Mouse (Mus musculus) thymus, postnatal 10 days (tissue): ENCODE measurements around the gene Ncoa6.
A peak's percentile ranks its signal among the peaks of the same experiment; 100 is the strongest.

Source experiments
- DNase-seq, 2 experiments: peaks; one replicate each; pipeline ENCODE4 v3.0.0; 2021; ENCODE audit warnings: low spot score in 2 of 2

Ncoa6 gene

DNA sequence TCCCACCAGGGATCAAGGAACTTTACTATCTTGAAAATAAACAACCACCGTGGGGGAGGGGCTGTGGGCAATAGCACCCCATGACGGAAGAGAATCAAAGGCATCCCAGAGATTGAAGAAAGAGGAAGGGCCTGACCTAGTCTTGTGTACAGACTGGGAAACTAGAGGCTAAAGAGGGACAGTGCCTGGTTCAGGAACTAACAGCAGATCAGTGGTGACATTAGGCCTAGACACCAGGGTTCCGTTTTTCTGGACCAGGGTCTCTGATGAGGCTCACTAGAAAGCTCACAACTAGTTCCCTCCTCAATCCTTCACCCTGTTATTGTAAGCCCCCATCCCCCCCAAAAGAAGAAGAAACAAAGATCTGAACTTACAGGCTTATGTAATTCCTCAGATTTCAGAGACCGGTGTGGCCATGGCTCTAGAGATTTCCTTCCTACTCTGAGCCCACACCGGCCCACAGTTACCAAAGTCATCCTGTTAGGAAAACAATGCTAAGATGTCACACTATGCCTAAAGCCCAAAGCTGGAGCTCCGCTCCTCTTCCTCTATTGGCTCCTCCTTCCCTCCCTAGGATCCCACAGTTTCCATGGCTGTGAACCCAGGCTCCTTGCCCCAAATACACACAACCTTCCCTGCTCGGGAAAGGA is 105.9 kb downstream of the Ncoa6 start:
- no peak for DNase-seq

DNA sequence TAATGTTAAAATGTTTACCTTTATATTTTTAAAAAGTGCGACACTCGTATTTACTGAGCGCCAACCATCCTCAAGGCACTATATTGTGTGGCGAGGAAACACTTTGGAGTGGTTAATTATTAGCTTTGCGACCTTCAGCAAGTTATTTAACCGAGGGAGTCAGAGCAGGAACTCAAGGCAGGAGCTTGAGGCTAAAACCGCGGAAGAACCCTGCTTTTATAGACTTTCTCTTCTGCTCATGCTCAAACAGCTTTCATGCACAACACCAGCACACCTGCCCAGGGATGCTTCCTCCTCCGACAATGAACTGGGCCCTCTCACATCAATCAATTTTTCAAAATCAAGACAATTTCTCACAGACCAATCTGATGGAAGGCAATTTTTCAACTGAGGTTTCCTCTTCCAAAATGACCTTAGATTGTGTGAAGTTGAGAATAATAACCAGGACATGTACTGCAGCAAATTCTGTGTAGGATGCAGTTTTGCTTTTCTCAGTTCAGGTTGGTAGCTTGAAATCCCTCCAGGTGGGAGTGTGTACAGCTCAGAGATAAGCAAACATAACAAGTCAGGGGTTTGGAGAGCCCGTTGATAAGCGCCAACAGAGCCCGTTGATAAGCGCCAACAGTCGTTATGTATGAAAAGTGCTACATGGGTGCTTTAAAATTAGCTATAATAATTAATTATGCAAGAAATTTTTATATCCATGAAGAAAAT is 115.9 kb downstream of the Ncoa6 start:
- DNase-seq, result peak in 1 of 2 experiments; percentile 11

DNA sequence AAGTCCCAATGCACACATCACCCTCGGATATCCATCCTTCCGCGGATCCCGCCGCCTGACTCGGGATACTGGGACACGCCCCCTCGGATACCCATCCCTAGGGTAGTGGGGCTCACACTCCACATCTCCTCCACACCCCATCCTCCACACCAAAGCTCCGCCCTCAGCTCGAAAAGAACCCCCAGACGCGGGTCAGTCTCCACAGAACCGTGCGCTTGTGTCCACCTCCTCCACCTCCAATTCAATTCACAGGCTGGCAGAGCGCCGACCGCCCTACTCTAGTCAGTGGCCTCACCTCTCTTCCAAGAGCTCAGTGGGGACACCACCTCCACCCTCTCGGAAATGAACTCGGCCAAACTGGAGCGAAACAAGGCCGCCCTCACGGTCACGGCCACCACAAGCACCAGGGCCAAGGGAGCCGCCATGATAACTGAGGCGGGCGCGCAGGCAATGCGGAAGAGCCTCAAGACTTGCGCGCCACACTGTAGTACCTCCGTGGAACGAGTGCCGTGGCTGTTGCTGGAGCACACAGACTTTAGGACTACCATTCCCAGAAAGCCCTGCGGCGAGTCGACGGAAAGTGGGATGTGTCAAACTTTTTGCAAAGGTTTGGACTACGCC is 116.6 kb downstream of the Ncoa6 start, which contains the start of gene Pigu:
Gene Pigu, minus strand, starts transcription at position 460 of the 621 bp plus-strand sequence.
- peak; percentile 86 to 88 for DNase-seq

DNA sequence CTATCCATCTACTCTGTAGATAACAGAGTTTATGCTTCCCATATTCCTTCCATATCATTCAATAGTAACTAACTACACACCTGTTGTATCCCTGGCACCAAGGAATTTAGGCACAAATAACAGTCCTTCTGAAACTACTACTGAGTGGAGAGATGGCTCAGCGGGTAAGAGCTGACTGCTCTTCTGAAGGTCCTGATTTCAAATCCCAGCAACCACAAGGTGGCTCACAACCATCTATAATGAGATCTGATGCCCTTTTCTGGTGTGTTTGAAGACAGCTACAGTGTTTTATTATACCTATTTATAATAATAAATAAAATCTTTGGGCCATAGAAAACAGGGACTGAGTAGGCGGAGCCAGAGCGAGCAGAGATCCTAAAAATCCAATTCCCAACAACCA is 119.3 kb downstream of the Ncoa6 start:
- DNase-seq, result no peak

DNA sequence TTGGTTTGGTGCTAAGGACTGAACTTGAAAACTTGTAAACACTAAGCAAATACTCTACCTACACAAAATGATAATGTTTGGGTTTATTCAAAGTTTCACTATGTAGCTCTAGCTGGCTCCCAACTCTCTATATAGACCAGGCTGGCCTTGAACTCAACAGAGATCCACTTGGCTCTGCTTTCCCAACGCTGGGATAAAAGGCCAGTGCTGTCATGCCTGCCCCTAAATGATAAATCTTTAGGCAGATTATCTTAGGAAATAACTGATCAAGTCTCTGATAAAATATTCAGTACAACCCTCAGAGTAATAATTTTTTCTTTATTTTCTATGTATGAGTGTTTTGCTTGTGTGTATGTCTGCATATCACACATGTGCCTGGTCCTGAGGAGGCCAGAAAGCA is 127.0 kb downstream of the Ncoa6 start:
- DNase-seq, result no peak
